Mouse (Mus musculus) left cerebral cortex, adult 2 months (tissue): ENCODE data around the gene Actl6a. TPM values are rescaled to one million over a fixed set of nuclear protein-coding genes. Genes with fewer than 3 reads are reported as not detected.
A peak's percentile ranks its signal among the peaks of the same experiment; 100 is the strongest.
"Not testable (repeated sequence)": the region's sequence is repeated elsewhere in the genome, so short reads cannot be mapped to it uniquely, and the experiment has no call there.

Source experiments
- DNase-seq, 2 experiments: peaks; one replicate each; pipeline ENCODE4 v3.0.0; 2021 to 2022; ENCODE audit warnings: low spot score in 2 of 2, mixed read lengths in 1 of 2; ENCODE audit errors: extremely low spot score in 1 of 2
- H3K27ac ChIP-seq: fragments of 200-600 bp; 2 replicates; pipeline ENCODE4 v1.8.1; 2022
- H3K4me3 ChIP-seq: fragments of 200-600 bp; 2 replicates; pipeline ENCODE4 v1.8.1; 2022
- CTCF ChIP-seq: fragments of 200-600 bp; IDR thresholded peaks from 2 replicates; pipeline ENCODE4 v1.8.1; 2022; ENCODE audit warnings: antibody characterized with exemption, mild to moderate bottlenecking, moderate library complexity
- intact Hi-C: fragments of 180-260 bp; cut with DNase I; formaldehyde crosslinking; loops from one replicate; pipeline ENCODE4 v1.15.1; 2025
- total RNA-seq, 2 experiments: library from RNA; stranded (reverse); gene quantifications; 2 replicates each; pipeline ENCODE4 v1.2.3; 2021

Gene Actl6a
- total RNA-seq, 2 experiments from 2014 or later, result 16.7 to 17.7 TPM

DNA sequence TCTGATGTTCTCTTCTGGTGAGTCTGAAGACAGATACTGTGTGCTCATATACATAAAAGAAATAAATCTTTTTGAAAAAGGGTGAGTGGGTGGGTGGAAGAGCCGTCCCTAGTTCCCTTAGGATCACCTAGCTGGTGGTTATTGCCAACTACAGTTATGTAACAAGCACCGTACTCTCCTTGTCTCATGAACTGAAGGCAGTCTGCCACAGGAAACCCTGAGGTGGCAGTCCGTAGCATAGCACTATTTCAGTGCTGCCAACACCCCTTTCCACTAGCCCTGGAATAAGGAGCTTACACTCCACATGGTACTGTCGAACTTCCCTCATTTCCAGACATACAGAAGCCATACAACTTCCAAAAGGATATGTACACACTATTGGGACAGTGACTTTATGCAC lies 21.8 kb downstream of the Actl6a start:
- Histone ChIP-seq H3K4me3 (no peak overlapping the region), H3K27ac (no peak overlapping the region)
- no peak for DNase-seq
- TF ChIP-seq CTCF, result no peak
- intact Hi-C loops, result loop anchor here (2.0 kb wide), 1 partner anchor 13 kb away; no protein-coding TSS in a partner anchor

DNA sequence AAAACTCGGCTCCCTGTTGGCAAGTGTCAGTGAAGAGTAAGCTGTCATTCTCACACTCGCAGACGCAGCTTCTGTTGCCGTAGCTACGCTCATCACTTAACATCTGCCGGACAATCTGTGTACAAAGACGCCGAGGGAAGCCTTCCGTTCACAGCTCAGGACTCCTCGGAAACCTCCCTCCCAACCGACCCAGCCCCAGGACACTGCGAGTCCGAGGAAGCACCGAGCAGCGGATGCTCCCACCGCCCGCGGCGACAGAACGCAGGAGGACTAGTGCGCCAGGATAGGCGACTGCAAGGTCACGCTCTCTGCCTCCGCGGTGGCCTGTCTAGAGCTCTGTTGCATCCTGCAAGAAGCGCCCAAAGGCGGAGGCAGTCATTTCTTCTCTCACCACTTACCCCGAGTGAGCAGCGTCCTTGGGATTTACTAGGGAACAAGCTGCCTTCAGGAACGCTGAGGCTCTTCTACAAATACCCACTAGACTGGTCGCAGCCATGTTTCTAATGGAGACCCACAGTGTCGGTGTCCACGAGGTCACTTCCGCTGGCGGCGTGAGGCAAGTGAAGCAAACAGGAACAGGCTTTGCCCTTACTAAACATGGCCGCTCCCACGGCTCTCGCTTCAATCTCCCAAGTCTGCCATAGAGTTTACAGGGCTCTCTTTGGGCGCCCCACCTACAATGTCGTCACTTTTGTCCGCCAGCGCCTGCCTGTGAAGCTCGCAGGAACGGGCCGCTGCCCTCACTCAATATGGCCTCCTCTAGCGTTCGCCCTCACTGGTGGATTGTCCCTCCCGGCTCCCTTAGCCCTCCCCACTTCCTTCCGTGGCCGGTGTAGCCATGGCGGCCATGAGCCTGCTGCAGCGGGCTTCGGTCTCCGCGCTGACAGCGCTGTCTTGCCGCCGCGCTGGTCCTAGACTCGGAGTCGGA lies 30.4 kb downstream of the Actl6a start, which contains the start of gene Ndufb5:
Gene Ndufb5 (plus strand): TSS at position 747 of the 928 bp plus-strand sequence.
- Histone ChIP-seq H3K4me3 (peak within 1 kb of the TSS; percentile 96), H3K27ac (peak within 1 kb of the TSS; percentile 98)
- peak; percentile 98 to 99 for DNase-seq
- no peak; the same call in 1 of the 2 replicates for TF ChIP-seq CTCF
- intact Hi-C loops, result loop anchor here (2.0 kb wide), 3 partner anchors 28 to 1062 kb away; partner anchors contain the start of genes Ttc14 and Usp13

DNA sequence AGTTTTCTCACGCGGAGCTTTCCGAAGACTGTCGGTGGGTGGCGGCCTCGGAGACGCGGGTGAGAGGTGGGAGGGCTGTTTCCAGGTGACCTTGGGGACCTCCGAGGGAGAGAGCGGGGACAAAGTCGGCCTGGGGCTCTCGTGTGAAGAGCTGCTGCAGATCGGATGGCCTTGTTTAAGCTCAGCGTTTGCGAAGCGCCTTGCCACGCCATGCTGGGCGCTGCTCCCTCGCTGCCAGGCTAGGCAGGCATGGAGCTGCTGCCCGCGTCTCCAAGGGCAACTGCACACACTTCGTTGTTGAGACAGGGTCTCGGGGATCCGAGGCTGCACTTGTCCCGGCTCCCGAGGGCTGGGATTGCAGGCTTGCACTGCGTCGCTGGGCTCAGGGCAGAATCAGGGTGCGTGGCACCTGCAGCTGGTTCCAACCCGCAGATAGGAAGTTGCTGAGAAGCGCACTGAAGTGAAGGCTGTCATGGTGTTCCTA lies 31.1 kb downstream of the Actl6a start, which contains the start of gene Mrpl47:
Gene Mrpl47 (minus strand): TSS at position 434 of the 484 bp plus-strand sequence.
- TF ChIP-seq CTCF, result no peak; the same call in 1 of the 2 replicates
- intact Hi-C loops, result loop anchor here (2.0 kb wide), 3 partner anchors 28 to 1062 kb away; partner anchors contain the start of genes Ttc14 and Usp13
- no peak for DNase-seq
- Histone ChIP-seq H3K4me3 (peak within 1 kb of the TSS; percentile 96), H3K27ac (peak within 1 kb of the TSS; percentile 98)

DNA sequence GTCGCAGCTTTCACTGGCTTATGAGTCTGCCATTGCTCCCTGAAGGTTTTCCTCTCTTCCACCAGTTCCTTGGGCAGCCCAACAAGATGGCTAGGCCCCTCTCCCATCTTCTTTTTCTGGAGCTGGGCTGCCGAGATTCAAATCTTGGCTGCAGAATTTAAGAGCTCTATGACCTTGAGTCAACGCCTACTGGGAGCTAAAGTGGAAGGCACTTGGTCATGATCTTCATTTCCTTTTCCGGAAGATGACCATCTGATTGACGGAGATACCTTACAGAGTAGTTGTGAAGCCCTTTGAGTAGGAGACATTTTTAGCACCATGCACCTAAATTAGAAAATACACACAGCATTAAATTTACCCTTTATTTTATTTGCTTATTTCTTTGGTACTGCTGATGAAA lies 32.5 kb downstream of the Actl6a start:
- no peak for DNase-seq
- no peak overlapping the region for H3K27ac ChIP-seq
- no peak for TF ChIP-seq CTCF
- intact Hi-C loops, result no loop called here
- no peak overlapping the region for H3K4me3 ChIP-seq

DNA sequence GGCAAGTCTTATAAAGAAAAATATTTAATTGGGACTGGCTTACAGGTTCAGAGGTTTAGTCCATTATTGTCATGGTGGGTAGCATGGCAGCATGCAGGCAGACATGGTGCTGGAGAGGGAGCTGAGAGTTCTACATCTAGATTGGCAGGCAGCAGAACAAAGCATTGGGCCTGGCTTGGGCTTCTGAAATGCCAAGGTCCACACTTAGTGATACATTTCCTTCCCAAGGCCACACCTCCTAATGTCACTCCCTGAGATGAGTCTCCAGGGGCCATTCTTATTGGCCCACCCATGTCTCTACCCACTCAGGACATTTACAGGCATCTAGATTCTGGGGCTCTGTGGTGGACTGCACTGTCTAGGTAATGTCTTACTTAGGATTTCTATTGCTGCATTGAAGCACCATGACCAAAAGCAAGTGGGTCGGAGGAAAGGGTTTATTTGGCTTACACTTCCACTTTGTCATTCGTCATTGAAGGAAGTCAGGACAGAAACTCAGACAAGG lies 36.2 kb downstream of the Actl6a start:
- TF ChIP-seq CTCF, result no peak
- no peak for DNase-seq
- intact Hi-C loops, result no loop called here
- H3K27ac ChIP-seq, result no peak overlapping the region
- H3K4me3 ChIP-seq, result no peak overlapping the region

DNA sequence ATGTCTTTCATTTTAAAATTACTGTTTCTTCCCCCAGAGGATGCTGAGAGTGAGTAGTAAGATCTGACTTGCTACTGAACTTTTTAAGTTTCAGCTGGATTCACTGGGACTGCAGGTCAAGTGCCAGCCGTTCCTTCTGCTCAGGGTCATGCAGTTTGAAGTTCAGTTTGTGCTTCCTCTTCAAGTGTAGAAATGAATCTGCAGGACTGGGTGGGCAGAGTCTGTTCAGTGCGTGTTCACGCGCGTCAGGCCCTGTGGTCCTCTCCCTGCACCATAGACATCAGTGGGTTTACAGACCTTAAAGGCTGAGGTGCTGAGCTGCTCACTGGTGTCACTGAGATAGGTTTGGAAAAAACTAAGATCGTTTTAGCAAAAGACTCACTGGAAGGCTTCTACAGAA lies 38.9 kb downstream of the Actl6a start:
- no peak overlapping the region for H3K4me3 ChIP-seq
- H3K27ac ChIP-seq, result no peak overlapping the region
- no peak for DNase-seq
- intact Hi-C loops, result no loop called here
- no peak for TF ChIP-seq CTCF

DNA sequence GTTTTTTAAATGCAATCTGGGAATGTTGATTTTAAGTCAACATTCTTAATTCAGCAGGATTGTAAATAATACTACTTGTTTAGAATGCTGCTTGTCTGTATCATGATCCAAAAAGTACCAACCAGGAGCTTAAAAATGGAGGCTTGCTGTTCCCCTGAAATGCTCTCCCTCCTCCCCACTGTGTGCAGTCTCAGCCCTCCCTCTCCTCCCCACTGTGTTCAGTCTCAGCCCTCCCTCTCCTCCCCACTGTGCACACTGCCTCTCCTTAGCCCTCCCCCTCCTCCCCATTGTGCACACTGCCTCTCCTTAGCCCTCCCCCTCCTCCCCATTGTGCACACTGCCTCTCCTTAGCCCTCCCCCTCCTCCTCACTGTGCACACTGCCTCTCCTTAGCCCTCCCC lies 39.3 kb downstream of the Actl6a start:
- DNase-seq, H3K4me3 ChIP-seq, intact Hi-C loops, H3K27ac ChIP-seq: not testable (repeated sequence)

DNA sequence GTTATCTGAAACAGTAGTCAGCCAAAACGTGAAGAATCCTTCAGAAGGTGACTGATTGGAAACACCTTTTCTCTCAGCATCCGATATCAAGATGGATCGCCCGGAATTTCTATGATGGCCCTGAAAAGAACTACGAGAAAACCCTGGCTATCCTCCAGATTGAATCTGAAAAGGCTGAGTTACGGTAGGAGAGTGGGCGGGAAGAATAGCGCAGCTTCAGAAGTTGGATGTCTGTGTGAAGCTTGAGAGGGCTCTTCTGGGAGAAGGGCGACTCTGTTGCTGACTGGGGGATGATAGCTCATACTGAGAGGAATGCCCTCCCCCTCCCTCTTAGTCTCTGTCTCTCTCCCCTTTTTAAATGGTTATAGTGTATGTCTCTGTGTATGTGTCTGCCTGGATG lies 42.3 kb downstream of the Actl6a start:
- no peak for TF ChIP-seq CTCF
- no peak for DNase-seq
- H3K27ac ChIP-seq, result no peak overlapping the region
- intact Hi-C loops, result no loop called here
- H3K4me3 ChIP-seq, result no peak overlapping the region

DNA sequence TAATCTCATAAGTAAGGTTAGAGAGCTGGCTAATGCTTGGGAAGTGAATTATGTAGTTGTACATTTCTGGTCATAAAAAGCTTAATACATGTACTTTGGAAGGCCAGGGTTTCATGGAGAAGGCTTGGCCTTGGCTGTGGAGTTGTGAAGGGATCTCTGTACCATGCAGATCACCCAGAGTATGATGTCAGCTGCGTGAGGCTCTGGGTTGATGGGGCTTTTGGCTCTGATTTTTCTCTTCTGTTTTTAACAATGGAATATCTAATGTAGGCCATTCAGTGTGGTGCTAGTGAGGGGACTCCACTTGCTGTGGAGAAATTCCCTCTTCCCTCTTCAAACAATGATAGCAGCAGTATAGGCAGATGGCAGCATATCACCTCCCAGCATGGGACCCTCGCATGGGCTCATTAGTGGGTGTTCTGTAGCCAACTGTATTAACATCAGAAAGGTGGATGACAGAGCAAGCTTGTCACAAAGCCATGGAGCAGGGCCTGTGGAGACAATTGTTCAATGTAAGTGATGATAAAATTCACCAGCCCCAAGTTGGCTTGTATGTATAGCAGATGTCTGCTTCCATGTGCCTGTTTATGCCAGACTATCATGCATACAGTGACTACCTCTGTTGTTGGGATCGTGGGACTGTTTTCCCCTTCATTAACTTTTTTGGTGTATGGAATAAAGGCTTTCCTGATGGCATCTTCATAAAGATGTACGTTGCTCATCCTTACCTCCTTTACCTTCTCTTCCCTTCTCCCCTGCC lies 43.9 kb downstream of the Actl6a start:
- no peak for DNase-seq
- Histone ChIP-seq H3K4me3 (no peak overlapping the region), H3K27ac (no peak overlapping the region)
- intact Hi-C loops, result no loop called here
- TF ChIP-seq CTCF, result no peak

DNA sequence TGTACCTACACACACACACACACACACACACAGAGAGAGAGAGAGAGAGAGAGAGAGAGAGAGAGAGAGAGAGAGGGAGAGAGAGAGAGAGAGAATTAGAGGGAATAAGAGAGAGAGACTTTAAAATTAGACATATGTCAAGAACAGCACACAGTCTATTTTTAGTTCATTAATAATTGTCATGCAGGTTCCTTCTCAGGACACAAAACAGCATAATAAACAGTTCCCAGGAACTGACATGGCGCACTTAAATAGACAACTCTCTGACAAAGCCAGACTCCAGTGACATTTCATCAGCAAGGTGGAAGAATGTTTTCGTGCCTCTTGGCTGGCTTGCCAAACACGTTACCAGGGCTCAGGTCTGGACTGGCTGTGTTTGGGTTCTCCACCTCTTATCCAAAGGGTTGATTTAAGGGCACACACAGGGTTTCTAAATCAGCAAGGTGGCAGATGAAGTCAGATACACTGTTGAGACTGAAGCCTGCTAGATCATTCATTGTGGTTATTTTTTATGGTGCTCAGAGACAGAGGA lies 48.4 kb downstream of the Actl6a start:
- Histone ChIP-seq H3K27ac (no peak overlapping the region), H3K4me3 (no peak overlapping the region)
- no peak for TF ChIP-seq CTCF
- DNase-seq, result no peak
- intact Hi-C loops, result no loop called here

DNA sequence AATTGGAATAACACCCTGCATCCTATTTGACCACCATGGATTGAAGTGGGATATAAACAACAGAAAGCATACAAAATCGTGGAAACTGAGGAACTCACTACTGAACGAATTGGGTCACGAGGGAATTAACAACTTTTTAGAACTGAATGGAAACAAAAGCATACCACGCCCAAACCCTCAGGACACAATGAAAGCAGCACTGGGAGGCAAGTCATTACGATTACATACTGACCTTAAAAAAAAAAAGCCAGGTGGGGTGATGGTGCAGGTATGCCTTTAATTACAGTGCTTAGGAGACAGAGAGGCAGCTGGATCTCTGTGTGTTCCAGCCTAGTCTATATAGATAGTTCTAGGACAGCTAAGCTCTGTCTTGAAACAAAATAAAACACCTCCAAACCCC lies 53.1 kb downstream of the Actl6a start:
- TF ChIP-seq CTCF, result no peak
- DNase-seq, result no peak
- no peak overlapping the region for H3K4me3 ChIP-seq
- no peak overlapping the region for H3K27ac ChIP-seq
- intact Hi-C loops, result loop anchor here (5.0 kb wide), 1 partner anchor 53 kb away; no protein-coding TSS in a partner anchor

DNA sequence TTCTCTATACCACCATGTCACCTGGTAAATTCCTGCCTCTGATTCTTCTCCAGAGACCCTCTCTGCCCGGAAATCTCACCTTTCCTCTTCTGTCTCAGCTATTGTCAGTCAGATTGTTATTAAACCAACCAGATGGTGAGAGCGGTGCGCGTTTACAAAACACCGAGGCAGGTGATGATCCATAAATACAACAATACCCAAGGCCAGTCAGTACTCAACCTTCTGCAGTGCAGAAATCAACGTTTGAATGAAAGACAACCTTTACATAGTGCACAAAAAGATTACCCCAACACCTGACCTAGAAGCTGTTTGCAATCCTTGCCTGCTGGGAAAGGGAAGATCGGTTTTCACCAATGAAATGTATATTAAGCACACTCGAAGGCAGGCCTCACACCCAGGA lies 56.9 kb downstream of the Actl6a start:
- no peak for TF ChIP-seq CTCF
- no peak for DNase-seq
- no peak overlapping the region for H3K27ac ChIP-seq
- no peak overlapping the region for H3K4me3 ChIP-seq
- intact Hi-C loops, result no loop called here
